ENCODE assay signal across 8 mouse cellular contexts in genomic region chr11:82032678-82033344, GRCm38 (mm10). TPM values are rescaled to one million over a fixed set of nuclear protein-coding genes. Genes with fewer than 3 reads are reported as not detected.
DNase-seq lines count a peak whose midpoint lies in the region; ATAC-seq lines count a peak whose summit lies in the region.
"Had no signal": no experiment of that assay in that cellular context is flagged by ENCODE, and none has a peak within 500 bp of the region (broad histone marks: within the 10 kb centered on the region; RNA-seq: fewer than 3 reads in every experiment).

No protein-coding gene starts in this region.

- DNase-seq in urinary bladder, postnatal 25 days (ENCODE audit: low spot score), result peak; percentile 51
- no peak for DNase-seq in urinary bladder, adult 2 months (ENCODE audit: low spot score)
- peak; percentile 50 to 85 for DNase-seq in gastrocnemius, postnatal 4 days (ENCODE audit: low spot score in 2 of 2)
- DNase-seq in urinary bladder, postnatal 4 days (ENCODE audit: low spot score in 2 of 2), result peak; percentile 68 to 79
- DNase-seq in natural killer cell, adult 2 months (ENCODE audit: low spot score in 2 of 2), result no peak

- no peak overlapping the region for H3K4me3 ChIP-seq in intestine, embryonic 16.5 days (ENCODE audit: low read length)
- no peak overlapping the region for H3K4me3 ChIP-seq in lung, embryonic 15.5 days
- H3K4me3 ChIP-seq: liver, embryonic 15.5 days had no signal

- H3K27me3 ChIP-seq in intestine, embryonic 16.5 days (replicated peaks; ENCODE audit: control insufficient read depth, insufficient read depth, low read length), result no peaks in the 10 kb centered on the region
- H3K27me3 ChIP-seq in lung, embryonic 15.5 days, result no peaks in the 10 kb centered on the region
- H3K27me3 ChIP-seq: liver, embryonic 15.5 days had no signal

- 25% methylated on average over 8 of the region's 8 CpGs for WGBS in intestine, embryonic 16.5 days
- 14% methylated on average over 8 of the region's 8 CpGs for WGBS in lung, embryonic 15.5 days

- H3K9ac ChIP-seq in intestine, embryonic 16.5 days (ENCODE audit: low read depth, low read length), result no peak overlapping the region
- H3K9ac ChIP-seq in lung, embryonic 15.5 days, result no peak overlapping the region
- H3K9ac ChIP-seq: liver, embryonic 15.5 days had no signal

- H3K27ac ChIP-seq in intestine, embryonic 16.5 days (ENCODE audit: low read length), result peak overlapping the region; percentile 82
- H3K27ac ChIP-seq in lung, embryonic 15.5 days, result peak overlapping the region; percentile 76
- H3K27ac ChIP-seq: liver, embryonic 15.5 days had no signal

- no peaks in the 10 kb centered on the region for H3K9me3 ChIP-seq in intestine, embryonic 16.5 days (ENCODE audit: control insufficient read depth, low read length)
- H3K9me3 ChIP-seq in lung, embryonic 15.5 days, result no peaks in the 10 kb centered on the region
- H3K9me3 ChIP-seq: liver, embryonic 15.5 days had no signal

- peaks cover 21% of the 10 kb centered on the region for H3K4me1 ChIP-seq in intestine, embryonic 16.5 days (ENCODE audit: control insufficient read depth, insufficient read depth, low read length)
- peaks cover 38% of the 10 kb centered on the region for H3K4me1 ChIP-seq in lung, embryonic 15.5 days
- H3K4me1 ChIP-seq: liver, embryonic 15.5 days had no signal

- peak; percentile 84 for ATAC-seq in intestine, embryonic 16.5 days
- ATAC-seq in lung, embryonic 15.5 days (ENCODE audit: borderline replicate concordance, extremely low read depth, low FRiP score, low TSS enrichment), result peak; percentile 86

- H3K4me2 ChIP-seq in intestine, embryonic 16.5 days (ENCODE audit: low read depth, low read length), result no peak overlapping the region
- H3K4me2 ChIP-seq in lung, embryonic 15.5 days, result no peak overlapping the region
- H3K4me2 ChIP-seq: liver, embryonic 15.5 days had no signal

- H3K36me3 ChIP-seq in intestine, embryonic 16.5 days (ENCODE audit: control insufficient read depth, insufficient read depth, low read length), result no peaks in the 10 kb centered on the region
- H3K36me3 ChIP-seq in lung, embryonic 15.5 days, result no peaks in the 10 kb centered on the region
- H3K36me3 ChIP-seq: liver, embryonic 15.5 days had no signal

RNA-seq across cellular contexts. Expression of gene Ccl2, which starts 2.6 kb away (rescaled TPM):
- polyA plus RNA-seq in urinary bladder, adult 2 months (2012; rRNA removed), result 6.3 and 6.4 TPM in 2 replicates
- total RNA-seq in gastrocnemius, postnatal 4 days (2021), result 10 to 100 TPM in 1 of 2 experiments, 1 to 10 TPM in 1; 4.8 to 10.3 TPM
- polyA plus RNA-seq in intestine, embryonic 16.5 days (2015; fragmentation: Nextera tagmentation; extraction: Ambion mirVana), result 6.7 and 8.3 TPM in 2 replicates
- polyA plus RNA-seq in lung, embryonic 15.5 days (2015; fragmentation: Nextera tagmentation; extraction: Ambion mirVana), result 26.0 and 29.9 TPM in 2 replicates

RNA-seq across cellular contexts. Expression of gene Gm17268, which starts 5.6 kb away (rescaled TPM):
- polyA plus RNA-seq in urinary bladder, adult 2 months (2012; rRNA removed), result not detected in 2 replicates
- not detected for total RNA-seq in gastrocnemius, postnatal 4 days (2021)
- polyA plus RNA-seq in intestine, embryonic 16.5 days (2015; fragmentation: Nextera tagmentation; extraction: Ambion mirVana), result not detected in 2 replicates
- polyA plus RNA-seq in lung, embryonic 15.5 days (2015; fragmentation: Nextera tagmentation; extraction: Ambion mirVana), result not detected in 2 replicates
- polyA plus RNA-seq: liver, embryonic 15.5 days had no signal

RNA-seq across cellular contexts. Expression of gene Ccl7, which starts 12.7 kb away (rescaled TPM):
- 4.5 and 6.0 TPM in 2 replicates for polyA plus RNA-seq in urinary bladder, adult 2 months (2012; rRNA removed)
- total RNA-seq in gastrocnemius, postnatal 4 days (2021), result 1 to 10 TPM; 3.7 to 4.2 TPM
- polyA plus RNA-seq in intestine, embryonic 16.5 days (2015; fragmentation: Nextera tagmentation; extraction: Ambion mirVana), result 3.0 and 3.1 TPM in 2 replicates
- 15.1 and 16.1 TPM in 2 replicates for polyA plus RNA-seq in lung, embryonic 15.5 days (2015; fragmentation: Nextera tagmentation; extraction: Ambion mirVana)

RNA-seq across cellular contexts. Expression of gene Ccl11, which starts 24.8 kb away (rescaled TPM):
- polyA plus RNA-seq in urinary bladder, adult 2 months (2012; rRNA removed), result 29.1 and 31.1 TPM in 2 replicates
- total RNA-seq in gastrocnemius, postnatal 4 days (2021), result 1 to 10 TPM; 5.4 to 6.6 TPM
- 105 and 109 TPM in 2 replicates for polyA plus RNA-seq in intestine, embryonic 16.5 days (2015; fragmentation: Nextera tagmentation; extraction: Ambion mirVana)
- 81.8 and 84.7 TPM in 2 replicates for polyA plus RNA-seq in lung, embryonic 15.5 days (2015; fragmentation: Nextera tagmentation; extraction: Ambion mirVana)

Comparison
In these comparisons a context has a peak if more than half of its experiments do, and no peak if none do; other contexts are left out.
1. DNase-seq: peak in urinary bladder, postnatal 25 days (single experiment), gastrocnemius, postnatal 4 days (2 of 2) and urinary bladder, postnatal 4 days (2 of 2); none in urinary bladder, adult 2 months (single experiment) and natural killer cell, adult 2 months (0 of 2).